Mouse (Mus musculus) embryonic facial prominence, embryonic 12.5 days (tissue): ENCODE data around the gene Ankrd65. TPM values are rescaled to one million over a fixed set of nuclear protein-coding genes. Genes with fewer than 3 reads are reported as not detected.

ENCODE experiments used
- ATAC-seq: fragments of 200-750 bp; cut with Nextera tagmentation; 2 replicates; pipeline ENCODE4 v1.8.0; 2017; ENCODE audit not compliant: insufficient number of reproducible peaks, insufficient read depth, low FRiP score, low TSS enrichment
- H3K27ac ChIP-seq: fragments of 300-500 bp; sonication (generic); 2 replicates; pipeline ENCODE4 v1.5.1; 2016; ENCODE audit warnings: mild to moderate bottlenecking
- H3K27me3 ChIP-seq: fragments of 300-500 bp; sonication (generic); 2 replicates; pipeline ENCODE4 v1.6.1; 2016; ENCODE audit warnings: mild to moderate bottlenecking, moderate library complexity
- H3K36me3 ChIP-seq: fragments of 300-500 bp; sonication (generic); 2 replicates; pipeline ENCODE4 v1.6.1; 2016; ENCODE audit warnings: mild to moderate bottlenecking
- H3K4me1 ChIP-seq: fragments of 300-500 bp; sonication (generic); 2 replicates; pipeline ENCODE4 v1.6.1; 2016
- H3K4me2 ChIP-seq: fragments of 300-500 bp; sonication (generic); replicated peaks from 2 replicates; pipeline ENCODE4 v1.6.1; 2016; ENCODE audit warnings: mild to moderate bottlenecking, moderate library complexity
- H3K4me3 ChIP-seq: fragments of 300-500 bp; sonication (generic); 2 replicates; pipeline ENCODE4 v1.5.1; 2016; ENCODE audit warnings: mild to moderate bottlenecking
- H3K9ac ChIP-seq: fragments of 300-500 bp; sonication (generic); 2 replicates; pipeline ENCODE4 v1.6.1; 2016; ENCODE audit warnings: mild to moderate bottlenecking, moderate library complexity
- H3K9me3 ChIP-seq: fragments of 300-500 bp; sonication (generic); 2 replicates; pipeline ENCODE4 v1.6.1; 2016; ENCODE audit warnings: mild to moderate bottlenecking, moderate library complexity
- WGBS: fragments of 180-500 bp; shearing (Covaris S2); methylation state at CpG from one replicate; pipeline ENCODE4 v1.1.7; 2016; 5-methylcytosine and 5-hydroxymethylcytosine counted together
- polyA plus RNA-seq: library from polyadenylated mRNA; unstranded; fragments of >200 nt; fragmentation: Nextera tagmentation; extraction: Ambion mirVana; gene quantifications from 2 replicates; pipeline ENCODE4 v1.2.1, GENCODE M21; 2016

Ankrd65 gene
- polyA plus RNA-seq, 1 experiment from 2014 or later: not detected

DNA sequence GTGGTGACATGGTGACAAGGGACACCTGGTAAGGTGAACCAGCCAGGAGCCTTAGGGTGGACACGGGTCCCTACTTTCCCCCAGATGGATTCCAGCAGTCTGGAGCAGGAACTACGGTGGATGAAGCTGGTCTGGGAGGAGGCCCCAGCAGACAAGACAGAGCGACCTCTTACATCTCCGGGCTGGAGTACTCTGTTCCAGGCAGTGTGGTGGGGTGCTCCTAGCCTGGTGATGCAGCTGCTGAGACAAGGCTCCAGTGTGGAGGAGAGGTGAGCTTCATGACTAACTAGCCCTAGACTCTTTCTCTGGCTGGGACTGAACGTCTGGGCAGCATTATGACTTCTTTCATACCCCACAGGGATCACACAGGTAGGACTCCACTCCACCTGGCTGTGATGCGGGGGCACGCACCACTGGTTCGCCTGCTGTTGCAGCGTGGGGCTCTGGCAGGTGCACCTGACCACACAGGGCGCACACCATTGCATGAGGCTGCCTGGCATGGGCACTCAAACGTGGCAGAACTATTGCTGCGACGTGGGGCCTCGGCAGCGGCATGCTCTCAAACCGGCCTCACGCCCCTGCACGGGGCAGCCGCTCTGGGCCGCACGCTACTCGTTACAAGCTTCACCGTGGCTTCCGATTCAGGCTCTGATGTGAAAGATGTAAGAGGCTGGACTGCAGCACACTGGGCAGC, 1.1 kb downstream of the Ankrd65 start:
- H3K36me3 ChIP-seq: no peaks in the 10 kb centered on the region
- peak; percentile 47; the same call in 1 of the 2 replicates for ATAC-seq
- no peaks in the 10 kb centered on the region for H3K9me3 ChIP-seq
- WGBS: 73% methylated on average over 24 of the region's 24 CpGs
- no peaks in the 10 kb centered on the region for H3K27me3 ChIP-seq
- no peak overlapping the region for H3K9ac ChIP-seq
- no peak overlapping the region for H3K4me3 ChIP-seq
- no peak overlapping the region for H3K4me2 ChIP-seq
- H3K4me1 ChIP-seq: no peaks in the 10 kb centered on the region
- no peak overlapping the region for H3K27ac ChIP-seq

GRCm38 (mm10) chr4:155793730-155794129, 3.5 kb downstream of the Ankrd65 start:
- Histone ChIP-seq H3K27ac (no peak overlapping the region), H3K4me3 (no peak overlapping the region), H3K27me3 (no peaks in the 10 kb centered on the region), H3K36me3 (no peaks in the 10 kb centered on the region), H3K4me2 (no peak overlapping the region), H3K9me3 (no peaks in the 10 kb centered on the region), H3K9ac (no peak overlapping the region), H3K4me1 (no peaks in the 10 kb centered on the region)
- ATAC-seq: no peak
- WGBS: 81% methylated on average over 2 of the region's 2 CpGs

DNA sequence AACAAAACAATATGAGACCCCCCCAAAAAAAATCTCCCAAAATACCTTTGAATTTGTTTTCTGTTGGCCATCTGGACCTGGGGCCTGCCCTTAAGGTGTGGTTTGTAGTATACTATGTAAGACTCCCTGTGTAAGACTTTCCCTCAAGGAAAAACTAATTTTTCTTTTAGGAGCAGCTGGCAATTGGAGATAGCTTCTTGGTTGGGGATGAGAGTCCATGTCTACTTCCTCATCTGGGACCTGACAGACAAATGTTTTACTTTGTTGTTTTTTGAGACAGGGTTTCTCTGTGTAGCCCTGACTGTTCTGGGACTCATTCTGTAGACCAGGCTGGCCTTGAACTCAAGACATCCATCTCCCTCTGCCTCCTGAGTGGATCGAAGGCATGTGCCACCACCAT, 11.8 kb downstream of the Ankrd65 start:
- Histone ChIP-seq H3K27me3 (no peaks in the 10 kb centered on the region), H3K4me2 (no peak overlapping the region), H3K9me3 (no peaks in the 10 kb centered on the region), H3K27ac (no peak overlapping the region), H3K4me1 (peaks cover 15% of the 10 kb centered on the region), H3K4me3 (no peak overlapping the region), H3K36me3 (peaks cover 10% of the 10 kb centered on the region; the same call in 1 of the 2 replicates), H3K9ac (no peak overlapping the region)
- ATAC-seq: no peak
- 100% methylated on average over 1 of the region's 1 CpGs for WGBS

DNA sequence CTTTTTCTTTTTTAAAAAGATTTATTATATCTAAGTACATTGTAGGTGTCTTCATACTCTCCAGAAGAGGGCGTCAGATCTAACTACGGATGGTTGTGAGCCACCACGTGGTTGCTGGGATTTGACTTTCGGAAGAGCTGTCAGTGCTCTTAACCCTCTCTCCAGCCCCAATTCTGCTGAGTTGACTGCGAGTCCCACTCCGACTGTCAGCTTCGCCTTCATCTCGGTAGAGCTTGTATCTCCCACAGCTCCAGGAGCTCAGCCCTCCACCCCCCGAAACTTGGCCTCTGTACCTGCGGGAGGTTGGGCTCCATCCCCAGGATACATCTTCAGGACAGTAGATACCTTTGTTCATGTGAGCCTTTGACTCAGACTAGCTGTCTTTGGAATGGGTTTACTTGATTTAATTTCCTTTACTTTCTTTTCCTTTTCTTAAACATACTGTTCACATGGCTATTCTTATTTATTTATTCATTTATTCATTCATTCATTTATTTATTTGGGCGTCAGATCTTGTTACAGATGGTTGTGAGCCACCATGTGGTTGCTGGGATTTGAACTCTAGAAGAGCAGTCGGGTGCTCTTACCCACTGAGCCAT, 12.6 kb downstream of the Ankrd65 start, which contains the start of gene Mrpl20:
TSS of gene Mrpl20 (plus strand) at position 138 of the 599 bp plus-strand sequence.
- Histone ChIP-seq H3K4me1 (peaks cover 15% of the 10 kb centered on the region), H3K4me3 (peak within 1 kb of the TSS; percentile 90), H3K9me3 (no peaks in the 10 kb centered on the region), H3K27ac (peak within 1 kb of the TSS; percentile 75), H3K27me3 (no peaks in the 10 kb centered on the region), H3K4me2 (peak within 1 kb of the TSS; percentile 61), H3K36me3 (peaks cover 18% of the 10 kb centered on the region), H3K9ac (peak within 1 kb of the TSS; percentile 90)
- 8% methylated on average over 12 of the region's 12 CpGs for WGBS
- no peak; the same call in 1 of the 2 replicates for ATAC-seq

DNA sequence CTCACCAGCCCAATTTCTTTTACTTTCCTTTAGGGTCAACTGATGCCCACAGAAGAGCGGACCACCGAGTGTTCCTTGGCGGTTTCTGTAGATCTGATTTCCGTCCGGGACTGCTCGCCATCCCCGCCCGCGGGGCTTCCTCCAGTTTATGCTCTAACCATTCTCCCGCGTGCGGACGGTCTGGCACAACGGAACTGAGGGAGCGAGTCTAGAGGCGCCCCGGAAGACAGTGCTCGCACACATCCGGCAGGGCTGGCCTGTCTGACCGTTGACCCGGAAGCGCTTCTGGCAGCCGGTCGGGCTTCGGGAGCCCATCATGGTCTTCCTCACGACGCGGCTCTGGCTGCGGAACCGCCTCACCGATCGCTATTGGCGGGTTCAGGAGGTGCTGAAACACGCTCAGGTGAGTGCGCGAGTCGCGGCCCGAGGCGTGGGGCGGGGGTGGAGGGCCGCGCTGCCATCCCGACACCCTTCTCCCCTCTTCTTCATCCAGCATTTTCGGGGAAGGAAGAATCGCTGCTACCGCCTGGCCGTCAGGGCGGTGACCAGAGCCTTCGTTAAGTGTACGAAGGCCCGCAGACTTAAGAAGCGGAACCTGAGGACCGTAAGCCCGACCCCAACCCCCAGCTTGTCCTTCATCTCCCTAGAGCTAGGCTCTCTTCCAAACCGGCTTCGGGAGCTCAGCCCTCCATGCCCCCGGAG, 13.3 kb downstream of the Ankrd65 start:
- Histone ChIP-seq H3K4me2 (peak overlapping the region; percentile 61), H3K9me3 (no peaks in the 10 kb centered on the region), H3K9ac (peak overlapping the region; percentile 90), H3K36me3 (peaks cover 24% of the 10 kb centered on the region), H3K4me1 (peaks cover 15% of the 10 kb centered on the region), H3K4me3 (peak overlapping the region; percentile 90), H3K27ac (peak overlapping the region; percentile 75), H3K27me3 (no peaks in the 10 kb centered on the region)
- peak; percentile 98 for ATAC-seq
- under 1% methylated on average over 57 of the region's 58 CpGs for WGBS

DNA sequence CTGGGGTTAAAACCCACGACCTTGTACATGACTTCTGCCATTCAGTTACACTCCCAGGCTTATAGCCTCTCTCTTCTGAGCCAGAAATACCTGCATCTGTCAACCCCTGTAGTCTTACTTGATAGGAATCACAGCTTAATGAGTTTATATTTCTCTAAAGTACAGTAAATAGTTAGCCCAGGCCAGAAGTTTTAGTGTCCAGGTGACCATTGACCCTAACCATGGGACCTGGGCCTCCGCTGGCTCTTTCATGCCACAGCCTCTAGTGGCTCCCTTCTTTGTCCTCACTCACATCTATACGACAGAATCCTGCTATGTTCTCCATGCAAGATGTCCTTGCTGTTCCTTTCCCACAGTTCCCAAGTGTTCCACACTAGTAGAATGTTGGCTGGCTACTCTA, 17.6 kb downstream of the Ankrd65 start:
- H3K4me3 ChIP-seq: no peak overlapping the region
- no peaks in the 10 kb centered on the region for H3K27me3 ChIP-seq
- H3K9me3 ChIP-seq: no peaks in the 10 kb centered on the region
- no peak overlapping the region for H3K27ac ChIP-seq
- H3K4me1 ChIP-seq: peaks cover 18% of the 10 kb centered on the region
- peaks cover 50% of the 10 kb centered on the region for H3K36me3 ChIP-seq
- 84% methylated on average over 3 of the region's 3 CpGs for WGBS
- no peak overlapping the region for H3K9ac ChIP-seq
- no peak for ATAC-seq
- no peak overlapping the region for H3K4me2 ChIP-seq

- Histone ChIP-seq H3K9ac (peak within 1 kb of the TSS; percentile 98), H3K9me3 (no peaks in the 10 kb centered on the region), H3K4me3 (peak within 1 kb of the TSS; percentile 93), H3K27me3 (no peaks in the 10 kb centered on the region), H3K4me1 (peaks cover 18% of the 10 kb centered on the region), H3K27ac (peak within 1 kb of the TSS; percentile 94), H3K36me3 (peaks cover 74% of the 10 kb centered on the region), H3K4me2 (peak within 1 kb of the TSS; percentile 92)
- ATAC-seq: peak; percentile 98
- 1% methylated on average over 60 of the region's 60 CpGs for WGBS
Observed at GRCm38 (mm10) chr4:155811929-155812664, 21.9 kb downstream of the Ankrd65 start, which contains the start of gene Ccnl2. TSS of gene Ccnl2 (plus strand) at chr4:155812489.

- H3K36me3 ChIP-seq: peaks cover 74% of the 10 kb centered on the region
Observed at GRCm38 (mm10) chr4:155812665-155813181, 22.5 kb downstream of the Ankrd65 start.

GRCm38 (mm10) chr4:155817533-155817932, 27.3 kb downstream of the Ankrd65 start:
- H3K9ac ChIP-seq: no peak overlapping the region
- WGBS: 89% methylated on average over 4 of the region's 4 CpGs
- peaks cover 85% of the 10 kb centered on the region for H3K36me3 ChIP-seq
- no peak overlapping the region for H3K27ac ChIP-seq
- no peak for ATAC-seq
- no peaks in the 10 kb centered on the region for H3K9me3 ChIP-seq
- no peaks in the 10 kb centered on the region for H3K27me3 ChIP-seq
- no peak overlapping the region for H3K4me3 ChIP-seq
- no peak overlapping the region for H3K4me2 ChIP-seq
- H3K4me1 ChIP-seq: peaks cover 12% of the 10 kb centered on the region

More at GRCm38 (mm10) chr4:155812665-155813181, 22.5 kb downstream of the Ankrd65 start:
- ATAC-seq: peak; percentile 44
- H3K27ac ChIP-seq: peak overlapping the region; percentile 85
- peak overlapping the region; percentile 98 for H3K9ac ChIP-seq
- H3K4me2 ChIP-seq: peak overlapping the region; percentile 92
- H3K27me3 ChIP-seq: no peaks in the 10 kb centered on the region
- no peaks in the 10 kb centered on the region for H3K9me3 ChIP-seq
- H3K4me3 ChIP-seq: peak overlapping the region; percentile 93
- WGBS: under 1% methylated on average over 49 of the region's 49 CpGs
- peaks cover 18% of the 10 kb centered on the region for H3K4me1 ChIP-seq

- peaks cover 91% of the 10 kb centered on the region for H3K36me3 ChIP-seq
- H3K9ac ChIP-seq: no peak overlapping the region
- 80% methylated on average over 7 of the region's 7 CpGs for WGBS
Observed at GRCm38 (mm10) chr4:155821025-155821424, 30.8 kb downstream of the Ankrd65 start.

DNA sequence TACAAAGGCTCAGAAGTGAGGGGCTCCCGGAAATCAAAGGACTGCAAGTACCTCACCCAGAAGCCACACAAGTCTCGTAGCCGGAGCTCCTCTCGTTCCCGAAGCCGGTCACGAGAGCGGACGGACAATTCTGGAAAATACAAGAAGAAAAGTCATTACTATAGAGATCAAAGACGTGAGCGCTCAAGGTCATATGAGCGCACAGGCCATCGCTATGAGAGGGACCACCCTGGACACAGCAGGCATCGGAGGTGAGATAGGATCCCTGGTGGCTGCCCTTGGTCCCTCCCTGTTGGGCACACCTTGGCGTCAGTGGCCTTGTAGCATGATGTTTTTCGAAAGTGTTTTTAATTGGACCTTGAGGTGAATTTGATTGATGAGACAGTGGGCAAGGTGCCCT, 33.2 kb downstream of the Ankrd65 start:
- WGBS: 95% methylated on average over 16 of the region's 16 CpGs
- H3K9ac ChIP-seq: no peak overlapping the region
- no peak for ATAC-seq
- no peaks in the 10 kb centered on the region for H3K27me3 ChIP-seq
- no peak overlapping the region for H3K4me3 ChIP-seq
- peaks cover 82% of the 10 kb centered on the region for H3K36me3 ChIP-seq
- H3K4me2 ChIP-seq: no peak overlapping the region
- no peaks in the 10 kb centered on the region for H3K4me1 ChIP-seq
- no peaks in the 10 kb centered on the region for H3K9me3 ChIP-seq
- no peak overlapping the region for H3K27ac ChIP-seq

More at GRCm38 (mm10) chr4:155821025-155821424, 30.8 kb downstream of the Ankrd65 start:
- no peak for ATAC-seq
- Histone ChIP-seq H3K9me3 (no peaks in the 10 kb centered on the region), H3K4me2 (no peak overlapping the region), H3K27ac (no peak overlapping the region), H3K4me1 (no peaks in the 10 kb centered on the region), H3K4me3 (no peak overlapping the region), H3K27me3 (no peaks in the 10 kb centered on the region)
